ENCODE assay signal across 20 mouse cellular contexts in the genomic region with DNA sequence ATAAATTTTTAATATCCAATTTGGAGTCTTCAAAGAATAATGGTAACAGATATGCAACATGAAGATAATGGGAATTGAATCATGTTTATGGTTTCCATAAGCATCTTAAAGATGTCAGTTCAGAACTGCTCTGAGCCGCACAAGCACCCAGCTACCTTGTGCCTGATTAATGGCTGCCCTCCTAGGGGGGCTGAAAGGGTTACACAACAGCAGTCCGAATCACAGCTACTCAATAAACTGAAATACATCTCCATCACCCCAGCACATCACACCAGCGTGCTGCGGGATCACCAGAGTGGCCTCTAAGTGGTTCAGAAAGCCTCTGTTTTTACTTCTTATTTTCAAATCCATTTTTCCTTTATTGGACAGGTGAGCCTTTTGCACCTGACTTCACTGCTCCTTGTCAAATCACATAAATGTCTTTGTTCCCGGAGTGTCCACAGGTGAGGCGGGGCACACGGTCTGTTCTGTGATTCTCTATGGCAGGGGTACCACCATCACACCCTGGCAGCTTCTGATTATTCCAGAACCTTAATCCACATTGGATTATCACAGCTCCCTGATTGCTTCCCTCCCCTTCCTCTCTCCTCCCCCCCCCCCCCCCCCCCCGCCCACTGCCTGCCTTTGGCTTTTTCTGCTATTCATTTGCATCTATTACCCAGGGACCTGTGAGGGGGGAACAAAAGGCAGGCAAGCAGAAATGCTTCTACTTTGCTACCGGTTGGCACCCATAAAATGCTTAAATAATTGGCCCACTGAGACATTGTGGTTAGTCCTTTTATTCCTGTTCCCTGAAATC.
DNase-seq lines count a peak whose midpoint lies in the region; ATAC-seq and TF ChIP-seq lines count a peak whose summit lies in the region.
"Had no signal": no experiment of that assay in that cellular context is flagged by ENCODE, and none has a peak within 500 bp of the region (broad histone marks: within the 10 kb centered on the region; RNA-seq: fewer than 3 reads in every experiment).

No protein-coding gene starts in this region.

- DNase-seq in layer of hippocampus, adult 2 months (ENCODE audit: low spot score in 2 of 2) = no peak
- no peak for DNase-seq in layer of hippocampus, adult 8-10 months (ENCODE audit: low spot score in 2 of 2)
- DNase-seq in hindbrain, embryonic 11.5 days (ENCODE audit: low spot score) = no peak
- no peak for DNase-seq in midbrain, embryonic 11.5 days (ENCODE audit: low spot score, missing footprints)
- DNase-seq in liver, embryonic 11.5 days (ENCODE audit: low spot score) = no peak
- no peak for DNase-seq in MN1 (ENCODE audit: low spot score)
- no peak for DNase-seq in heart, postnatal 25 days (ENCODE audit: low spot score)
- DNase-seq: adrenal gland, adult 8-10 months; cerebellum, adult 2 months; heart, postnatal 14 days; kidney, postnatal 14 days; liver, embryonic 13.5 days; spleen, adult 18-20 months had no signal

- peak; percentile 60; the same call in 1 of the 2 replicates for ATAC-seq in hindbrain, embryonic 11.5 days (ENCODE audit: low FRiP score)
- peak; percentile 46; the same call in 1 of the 2 replicates for ATAC-seq in midbrain, embryonic 11.5 days (ENCODE audit: low FRiP score)
- ATAC-seq in neural tube, embryonic 14.5 days (ENCODE audit: low read depth) = peak; percentile 49; the same call in 1 of the 2 replicates
- no peak for ATAC-seq in liver, embryonic 11.5 days (replicated peaks; ENCODE audit: low FRiP score)
- ATAC-seq: intestine, embryonic 15.5 days had no signal

- no peak overlapping the region for H3K4me3 ChIP-seq in layer of hippocampus, adult 2 months
- no peak overlapping the region for H3K4me3 ChIP-seq in hindbrain, embryonic 11.5 days (ENCODE audit: low read depth, low read length)
- no peak overlapping the region for H3K4me3 ChIP-seq in midbrain, embryonic 11.5 days (ENCODE audit: low read depth, low read length)
- H3K4me3 ChIP-seq in neural tube, embryonic 14.5 days (ENCODE audit: low read depth, low read length) = no peak overlapping the region
- no peak overlapping the region for H3K4me3 ChIP-seq in liver, embryonic 11.5 days (ENCODE audit: low read depth, low read length)
- H3K4me3 ChIP-seq: embryonic facial prominence, embryonic 12.5 days; intestine, embryonic 15.5 days; limb, embryonic 10.5 days; liver, embryonic 13.5 days; lung, embryonic 15.5 days had no signal

- intact Hi-C loops in heart, postnatal 25 days (cut with DNase I) = no loop called here

- WGBS in hindbrain, embryonic 11.5 days = 72% methylated on average over 8 of the region's 9 CpGs
- WGBS in midbrain, embryonic 11.5 days = 72% methylated on average over 8 of the region's 9 CpGs
- WGBS in neural tube, embryonic 14.5 days = 33% methylated on average over 8 of the region's 9 CpGs
- WGBS in liver, embryonic 11.5 days = 78% methylated on average over 8 of the region's 9 CpGs

- TF ChIP-seq CTCF in layer of hippocampus, adult 2 months (conservative IDR thresholded peaks at IDR 0.05) = no peak

- H3K27me3 ChIP-seq in hindbrain, embryonic 11.5 days (ENCODE audit: control insufficient read depth, insufficient read depth, low read length) = no peaks in the 10 kb centered on the region
- H3K27me3 ChIP-seq in midbrain, embryonic 11.5 days (ENCODE audit: control insufficient read depth, insufficient read depth, low read length) = no peaks in the 10 kb centered on the region
- H3K27me3 ChIP-seq in neural tube, embryonic 14.5 days (ENCODE audit: control insufficient read depth, insufficient read depth, low read length) = no peaks in the 10 kb centered on the region
- no peaks in the 10 kb centered on the region for H3K27me3 ChIP-seq in liver, embryonic 11.5 days (replicated peaks; ENCODE audit: control insufficient read depth, insufficient read depth, low read length)
- H3K27me3 ChIP-seq: embryonic facial prominence, embryonic 12.5 days; intestine, embryonic 15.5 days; liver, embryonic 13.5 days; lung, embryonic 15.5 days had no signal

- peak overlapping the region; percentile 14; the same call in 1 of the 2 replicates for H3K27ac ChIP-seq in layer of hippocampus, adult 2 months
- H3K27ac ChIP-seq in hindbrain, embryonic 11.5 days (ENCODE audit: low read depth, low read length) = peak overlapping the region; percentile 53
- peak overlapping the region; percentile 32; the same call in 1 of the 2 replicates for H3K27ac ChIP-seq in midbrain, embryonic 11.5 days (ENCODE audit: low read depth, low read length)
- H3K27ac ChIP-seq in neural tube, embryonic 14.5 days (ENCODE audit: low read depth, low read length) = 0 out of 2 replicates have a peak overlapping the region, but pooled peaks have one; percentile 36
- no peak overlapping the region for H3K27ac ChIP-seq in liver, embryonic 11.5 days (ENCODE audit: low read depth, low read length)
- H3K27ac ChIP-seq: embryonic facial prominence, embryonic 12.5 days; intestine, embryonic 15.5 days; limb, embryonic 10.5 days; liver, embryonic 13.5 days; lung, embryonic 15.5 days; macrophage had no signal

- peaks cover 3% of the 10 kb centered on the region; the same call in 1 of the 2 replicates for H3K4me1 ChIP-seq in hindbrain, embryonic 11.5 days (replicated peaks; ENCODE audit: control insufficient read depth, insufficient read depth, low read length)
- peaks cover 14% of the 10 kb centered on the region for H3K4me1 ChIP-seq in midbrain, embryonic 11.5 days (ENCODE audit: control insufficient read depth, insufficient read depth, low read length)
- H3K4me1 ChIP-seq in neural tube, embryonic 14.5 days (ENCODE audit: control insufficient read depth, insufficient read depth, low read length) = peaks cover 23% of the 10 kb centered on the region
- H3K4me1 ChIP-seq in liver, embryonic 11.5 days (replicated peaks; ENCODE audit: control insufficient read depth, insufficient read depth, low read length) = no peaks in the 10 kb centered on the region
- H3K4me1 ChIP-seq: embryonic facial prominence, embryonic 12.5 days; intestine, embryonic 15.5 days; liver, embryonic 13.5 days; lung, embryonic 15.5 days had no signal

- no peak overlapping the region for H3K4me2 ChIP-seq in hindbrain, embryonic 11.5 days (replicated peaks; ENCODE audit: low read depth, low read length)
- H3K4me2 ChIP-seq in midbrain, embryonic 11.5 days = no peak overlapping the region
- H3K4me2 ChIP-seq in neural tube, embryonic 14.5 days (ENCODE audit: low read depth, low read length) = no peak overlapping the region
- H3K4me2 ChIP-seq in liver, embryonic 11.5 days = no peak overlapping the region
- H3K4me2 ChIP-seq: embryonic facial prominence, embryonic 12.5 days; heart, embryonic 11.5 days; intestine, embryonic 15.5 days; liver, embryonic 13.5 days; lung, embryonic 15.5 days had no signal

- H3K9ac ChIP-seq in hindbrain, embryonic 11.5 days (ENCODE audit: low read depth, low read length) = no peak overlapping the region
- no peak overlapping the region for H3K9ac ChIP-seq in midbrain, embryonic 11.5 days (ENCODE audit: low read length)
- no peak overlapping the region for H3K9ac ChIP-seq in neural tube, embryonic 14.5 days (replicated peaks; ENCODE audit: low read depth, low read length)
- H3K9ac ChIP-seq in liver, embryonic 11.5 days (ENCODE audit: low read depth, low read length) = no peak overlapping the region
- H3K9ac ChIP-seq: embryonic facial prominence, embryonic 12.5 days; intestine, embryonic 15.5 days; liver, embryonic 13.5 days; lung, embryonic 15.5 days had no signal

- no peaks in the 10 kb centered on the region for H3K36me3 ChIP-seq in hindbrain, embryonic 11.5 days (ENCODE audit: control insufficient read depth, insufficient read depth, low read length)
- H3K36me3 ChIP-seq in midbrain, embryonic 11.5 days (ENCODE audit: control insufficient read depth, insufficient read depth, low read length) = no peaks in the 10 kb centered on the region
- no peaks in the 10 kb centered on the region for H3K36me3 ChIP-seq in neural tube, embryonic 14.5 days (ENCODE audit: control insufficient read depth, insufficient read depth, low read length)
- no peaks in the 10 kb centered on the region for H3K36me3 ChIP-seq in liver, embryonic 11.5 days (ENCODE audit: control insufficient read depth, insufficient read depth, low read length)
- H3K36me3 ChIP-seq: intestine, embryonic 15.5 days; limb, embryonic 10.5 days; liver, embryonic 13.5 days; lung, embryonic 15.5 days had no signal

- no peaks in the 10 kb centered on the region for H3K9me3 ChIP-seq in hindbrain, embryonic 11.5 days (ENCODE audit: control insufficient read depth, low read length)
- no peaks in the 10 kb centered on the region for H3K9me3 ChIP-seq in midbrain, embryonic 11.5 days (ENCODE audit: control insufficient read depth, low read length)
- H3K9me3 ChIP-seq in neural tube, embryonic 14.5 days (ENCODE audit: control insufficient read depth, low read length) = no peaks in the 10 kb centered on the region
- H3K9me3 ChIP-seq in liver, embryonic 11.5 days (ENCODE audit: control insufficient read depth, low read length) = no peaks in the 10 kb centered on the region
- H3K9me3 ChIP-seq: embryonic facial prominence, embryonic 12.5 days; intestine, embryonic 15.5 days; limb, embryonic 10.5 days; liver, embryonic 13.5 days; lung, embryonic 15.5 days had no signal
